Mouse (Mus musculus) embryonic fibroblast, embryonic 13.5 days (primary cell): ENCODE data around the gene Elavl3.

Source experiments
- CTCF ChIP-seq: IDR thresholded peaks from 2 replicates; pipeline ENCODE4 v1.5.1; 2011; ENCODE audit warnings: mild to moderate bottlenecking, control low read depth, low read length, moderate library complexity, borderline replicate concordance; ENCODE audit not compliant: insufficient read depth
- POLR2A ChIP-seq: IDR thresholded peaks from 2 replicates; pipeline ENCODE4 v1.6.1; 2011; ENCODE audit warnings: low read depth, mild to moderate bottlenecking, control low read depth, low read length, moderate library complexity

- TF ChIP-seq CTCF (no peak), POLR2A (no peak)
Measured at GRCm38 (mm10) chr9:22012731-22013130, 39.1 kb downstream of the Elavl3 start.
